Mouse (Mus musculus): ENCODE measurements at regions not wholly inside any gene's neighbourhood (a gene's known extent, or its start where the extent isn't known, plus 50 kb on each side); places are given as distances from the start of the nearest gene placed in this dataset.
A peak's percentile ranks its signal among the peaks of the same experiment; 100 is the strongest.
"Not testable (repeated sequence)": the region's sequence is repeated elsewhere in the genome, so short reads cannot be mapped to it uniquely, and the experiment has no call there.

DNA sequence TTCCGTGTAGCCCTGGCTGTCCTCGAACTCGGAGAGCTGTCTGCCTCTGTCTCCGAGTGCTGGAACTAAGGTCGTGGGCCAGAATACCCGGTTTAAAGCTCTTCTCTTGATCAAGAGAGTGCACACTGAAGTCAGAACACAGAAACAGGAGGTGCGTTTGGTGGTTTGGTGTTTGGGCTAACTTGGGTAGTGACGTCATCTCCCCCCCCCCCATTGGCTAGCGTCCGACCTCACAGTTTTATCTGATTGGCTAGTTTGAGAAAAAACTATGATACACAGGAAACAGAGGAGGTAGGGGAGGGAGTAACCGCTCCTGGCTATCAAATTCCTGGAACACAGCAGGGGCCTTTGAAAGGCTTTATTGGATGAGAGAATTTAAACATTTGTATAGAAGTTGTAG is 60.2 kb upstream of the Pim1 start:
- H3K27ac ChIP-seq (ENCODE audit: low read depth, low read length) = no peak overlapping the region
- ATAC-seq (ENCODE audit: low FRiP score, low TSS enrichment) = no peak
- no peaks in the 10 kb centered on the region for H3K9me3 ChIP-seq (ENCODE audit: control insufficient read depth, low read length)
- H3K4me3 ChIP-seq (ENCODE audit: low read length) = no peak overlapping the region
- H3K36me3 ChIP-seq (ENCODE audit: control insufficient read depth, insufficient read depth, low read length) = no peaks in the 10 kb centered on the region
- 84% methylated on average over 11 of the region's 11 CpGs for WGBS
- peaks cover 10% of the 10 kb centered on the region for H3K4me1 ChIP-seq (ENCODE audit: control insufficient read depth, insufficient read depth, low read length)
- no peak overlapping the region for H3K9ac ChIP-seq (ENCODE audit: low read depth, low read length)
- H3K27me3 ChIP-seq (ENCODE audit: control insufficient read depth, insufficient read depth, low read length) = no peaks in the 10 kb centered on the region
- no peak overlapping the region for H3K4me2 ChIP-seq (replicated peaks; ENCODE audit: low read depth, low read length)

DNA sequence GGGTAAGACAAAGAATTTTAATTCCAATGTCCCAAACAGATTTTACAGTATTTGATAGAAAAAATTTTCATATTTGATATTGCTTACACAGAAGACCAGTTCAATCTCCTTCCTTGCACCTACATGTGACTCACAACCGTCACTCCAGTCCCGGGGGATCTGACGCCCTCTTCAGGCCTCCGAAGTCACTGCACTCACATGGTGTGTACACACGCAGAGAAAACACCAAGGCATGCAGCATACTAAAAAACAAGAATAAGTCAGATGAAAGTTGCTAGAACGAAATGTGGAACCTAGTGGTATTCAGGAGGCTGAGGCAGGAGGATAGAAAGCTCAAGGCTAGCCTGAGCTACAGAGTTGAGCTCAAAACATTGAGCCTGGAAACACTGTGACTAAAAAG is 59.7 kb upstream of the Pim1 start:
- 95% methylated on average over 6 of the region's 6 CpGs for WGBS
- no peak overlapping the region for H3K27ac ChIP-seq (ENCODE audit: low read depth, low read length)

DNA sequence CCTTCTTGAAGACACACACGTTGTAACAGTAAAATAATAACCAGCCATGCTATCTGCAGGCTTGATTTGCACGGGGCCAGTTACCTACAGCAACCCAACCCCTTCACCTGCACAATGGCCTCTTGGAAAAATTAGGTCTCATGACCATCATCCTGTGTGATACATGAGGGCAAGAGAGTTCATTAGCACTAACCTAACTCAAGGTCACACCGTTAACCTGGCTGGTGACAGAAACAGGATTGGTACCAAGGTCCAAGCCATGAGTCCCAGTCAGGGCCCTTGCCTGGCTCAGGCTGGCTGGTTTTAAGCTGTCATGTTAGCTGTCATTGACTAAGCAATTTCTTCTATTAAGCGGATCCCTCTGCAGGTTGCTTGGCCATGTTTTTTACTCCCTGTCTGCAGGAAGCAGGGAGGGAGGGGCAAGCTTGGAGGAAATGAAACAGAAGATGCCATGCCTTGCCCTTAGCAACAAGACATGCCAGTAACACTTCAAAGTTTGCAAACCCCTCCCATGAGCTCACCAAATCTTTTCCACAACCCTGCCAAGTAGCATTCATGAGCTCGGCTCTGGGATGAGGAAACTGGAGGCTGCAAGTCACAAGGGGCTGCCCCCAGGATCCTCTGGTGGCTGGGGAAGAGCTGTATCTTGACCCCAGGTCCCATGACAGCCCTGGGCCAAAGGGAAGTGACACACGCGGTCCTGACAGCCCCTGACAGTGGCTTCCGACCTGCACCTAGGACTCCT is 58.8 kb upstream of the Pim1 start:
- Histone ChIP-seq H3K27ac (ENCODE audit: low read depth, low read length) (no peak overlapping the region), H3K36me3 (ENCODE audit: control insufficient read depth, insufficient read depth, low read length) (no peaks in the 10 kb centered on the region), H3K4me1 (ENCODE audit: control insufficient read depth, insufficient read depth, low read length) (peaks cover 10% of the 10 kb centered on the region), H3K9me3 (ENCODE audit: control insufficient read depth, low read length) (no peaks in the 10 kb centered on the region), H3K4me3 (ENCODE audit: low read length) (no peak overlapping the region), H3K27me3 (ENCODE audit: control insufficient read depth, insufficient read depth, low read length) (no peaks in the 10 kb centered on the region), H3K9ac (ENCODE audit: low read depth, low read length) (no peak overlapping the region), H3K4me2 (replicated peaks; ENCODE audit: low read depth, low read length) (no peak overlapping the region)
- WGBS = 68% methylated on average over 8 of the region's 8 CpGs
- no peak for ATAC-seq (ENCODE audit: low FRiP score, low TSS enrichment)

More for the DNA sequence above, 59.7 kb upstream of the Pim1 start:
- Histone ChIP-seq H3K9me3 (ENCODE audit: control insufficient read depth, low read length) (no peaks in the 10 kb centered on the region), H3K4me3 (ENCODE audit: low read length) (no peak overlapping the region), H3K4me1 (ENCODE audit: control insufficient read depth, insufficient read depth, low read length) (peaks cover 10% of the 10 kb centered on the region), H3K27me3 (ENCODE audit: control insufficient read depth, insufficient read depth, low read length) (no peaks in the 10 kb centered on the region), H3K36me3 (ENCODE audit: control insufficient read depth, insufficient read depth, low read length) (no peaks in the 10 kb centered on the region), H3K9ac (ENCODE audit: low read depth, low read length) (no peak overlapping the region), H3K4me2 (replicated peaks; ENCODE audit: low read depth, low read length) (no peak overlapping the region)
- ATAC-seq (ENCODE audit: low FRiP score, low TSS enrichment) = no peak

DNA sequence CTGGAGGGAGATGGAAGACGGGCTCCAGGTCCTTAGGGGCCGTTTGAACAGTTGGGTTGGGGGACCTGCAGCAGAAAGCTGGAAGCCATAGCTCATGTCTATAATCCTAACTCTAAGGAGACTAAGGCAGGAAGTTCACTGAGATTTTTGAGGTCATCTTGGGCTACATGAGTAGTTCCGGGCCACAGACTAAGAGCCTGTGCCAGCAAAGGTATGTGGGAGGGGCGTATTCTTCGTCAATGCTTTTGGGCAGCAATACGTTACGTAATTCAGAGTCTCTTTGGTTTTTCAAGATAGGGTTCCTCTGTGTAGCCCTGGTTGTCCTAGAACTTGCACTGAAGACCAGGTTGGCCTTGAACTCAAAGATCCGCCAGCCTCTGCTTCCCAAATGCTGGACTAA is 57.9 kb upstream of the Pim1 start:
- no peak for ATAC-seq (ENCODE audit: low FRiP score, low TSS enrichment)
- 87% methylated on average over 8 of the region's 8 CpGs for WGBS
- Histone ChIP-seq H3K9ac (ENCODE audit: low read depth, low read length) (no peak overlapping the region), H3K9me3 (ENCODE audit: control insufficient read depth, low read length) (no peaks in the 10 kb centered on the region), H3K4me2 (replicated peaks; ENCODE audit: low read depth, low read length) (no peak overlapping the region), H3K27me3 (ENCODE audit: control insufficient read depth, insufficient read depth, low read length) (no peaks in the 10 kb centered on the region), H3K36me3 (ENCODE audit: control insufficient read depth, insufficient read depth, low read length) (no peaks in the 10 kb centered on the region), H3K27ac (ENCODE audit: low read depth, low read length) (no peak overlapping the region), H3K4me3 (ENCODE audit: low read length) (no peak overlapping the region), H3K4me1 (ENCODE audit: control insufficient read depth, insufficient read depth, low read length) (peaks cover 8% of the 10 kb centered on the region)

DNA sequence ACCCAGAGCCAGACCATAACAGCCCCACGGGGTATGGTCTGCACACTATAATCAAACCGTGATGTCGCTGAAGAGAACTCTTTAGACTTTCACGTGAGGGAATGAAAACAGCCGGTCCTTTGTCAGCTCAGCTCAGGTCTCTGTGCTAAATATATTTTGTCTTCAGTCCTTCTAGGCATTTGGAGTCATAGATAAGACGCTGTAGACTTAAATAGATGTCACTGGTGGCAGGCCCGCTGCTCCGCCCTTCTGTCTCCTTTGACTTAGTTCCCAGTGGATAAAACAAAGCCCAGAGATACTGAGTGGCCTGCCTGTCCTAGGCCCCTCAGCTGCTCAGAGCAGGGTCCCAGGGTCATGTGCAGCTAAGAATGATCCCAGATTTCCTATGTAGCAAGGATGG is 57.2 kb upstream of the Pim1 start:
- Histone ChIP-seq H3K27ac (ENCODE audit: low read depth, low read length) (no peak overlapping the region), H3K27me3 (ENCODE audit: control insufficient read depth, insufficient read depth, low read length) (no peaks in the 10 kb centered on the region), H3K4me3 (ENCODE audit: low read length) (no peak overlapping the region), H3K36me3 (ENCODE audit: control insufficient read depth, insufficient read depth, low read length) (no peaks in the 10 kb centered on the region), H3K9me3 (ENCODE audit: control insufficient read depth, low read length) (no peaks in the 10 kb centered on the region), H3K9ac (ENCODE audit: low read depth, low read length) (no peak overlapping the region), H3K4me2 (replicated peaks; ENCODE audit: low read depth, low read length) (no peak overlapping the region), H3K4me1 (ENCODE audit: control insufficient read depth, insufficient read depth, low read length) (peaks cover 4% of the 10 kb centered on the region)
- 80% methylated on average over 8 of the region's 8 CpGs for WGBS
- ATAC-seq (ENCODE audit: low FRiP score, low TSS enrichment) = no peak

DNA sequence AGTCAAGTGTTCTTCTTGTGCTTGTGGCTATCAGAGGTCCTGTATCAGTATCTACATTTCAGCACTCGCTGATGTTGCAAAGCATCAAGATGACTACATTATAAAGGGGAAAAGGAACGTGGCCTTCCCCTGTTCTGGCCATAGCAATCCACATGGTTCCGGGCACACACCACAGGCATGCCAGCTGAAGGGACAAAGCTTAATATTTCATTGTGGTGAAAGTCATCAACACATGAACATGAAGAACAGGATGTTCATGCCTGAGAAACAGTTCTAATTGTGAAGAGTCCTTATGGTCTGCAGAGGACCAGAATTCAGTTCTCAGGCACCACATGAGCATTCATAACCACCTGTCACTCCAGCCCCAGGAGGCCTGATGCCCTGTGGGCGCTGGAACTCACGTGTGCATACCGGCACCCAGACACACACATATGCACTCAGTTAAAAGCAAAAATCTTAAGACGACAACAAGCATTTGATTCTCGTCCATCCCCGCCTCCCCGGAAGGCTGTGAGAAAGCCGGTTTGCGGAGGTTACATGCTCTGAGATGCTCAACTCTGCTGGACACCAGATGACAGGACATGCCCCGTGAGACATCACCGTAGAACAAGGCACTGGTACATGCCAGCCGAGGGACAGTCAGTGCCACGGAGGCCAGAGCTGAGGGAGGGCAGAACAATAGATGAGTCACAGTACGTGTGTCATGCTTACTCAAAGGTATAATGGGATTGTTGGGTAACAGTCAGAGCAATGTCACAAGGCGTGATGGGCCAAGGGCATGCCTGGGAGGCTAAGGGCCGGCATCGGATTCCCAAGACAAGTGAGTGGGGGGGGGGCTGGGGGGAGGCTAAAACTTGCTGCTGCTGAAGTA is 56.2 kb upstream of the Pim1 start:
- Histone ChIP-seq H3K36me3 (ENCODE audit: control insufficient read depth, insufficient read depth, low read length) (no peaks in the 10 kb centered on the region), H3K9me3 (ENCODE audit: control insufficient read depth, low read length) (no peaks in the 10 kb centered on the region), H3K4me3 (ENCODE audit: low read length) (no peak overlapping the region), H3K9ac (ENCODE audit: low read depth, low read length) (no peak overlapping the region), H3K27me3 (ENCODE audit: control insufficient read depth, insufficient read depth, low read length) (no peaks in the 10 kb centered on the region), H3K4me1 (ENCODE audit: control insufficient read depth, insufficient read depth, low read length) (peaks cover 12% of the 10 kb centered on the region), H3K27ac (ENCODE audit: low read depth, low read length) (no peak overlapping the region), H3K4me2 (replicated peaks; ENCODE audit: low read depth, low read length) (no peak overlapping the region)
- ATAC-seq (ENCODE audit: low FRiP score, low TSS enrichment) = no peak
- WGBS = 86% methylated on average over 20 of the region's 20 CpGs

DNA sequence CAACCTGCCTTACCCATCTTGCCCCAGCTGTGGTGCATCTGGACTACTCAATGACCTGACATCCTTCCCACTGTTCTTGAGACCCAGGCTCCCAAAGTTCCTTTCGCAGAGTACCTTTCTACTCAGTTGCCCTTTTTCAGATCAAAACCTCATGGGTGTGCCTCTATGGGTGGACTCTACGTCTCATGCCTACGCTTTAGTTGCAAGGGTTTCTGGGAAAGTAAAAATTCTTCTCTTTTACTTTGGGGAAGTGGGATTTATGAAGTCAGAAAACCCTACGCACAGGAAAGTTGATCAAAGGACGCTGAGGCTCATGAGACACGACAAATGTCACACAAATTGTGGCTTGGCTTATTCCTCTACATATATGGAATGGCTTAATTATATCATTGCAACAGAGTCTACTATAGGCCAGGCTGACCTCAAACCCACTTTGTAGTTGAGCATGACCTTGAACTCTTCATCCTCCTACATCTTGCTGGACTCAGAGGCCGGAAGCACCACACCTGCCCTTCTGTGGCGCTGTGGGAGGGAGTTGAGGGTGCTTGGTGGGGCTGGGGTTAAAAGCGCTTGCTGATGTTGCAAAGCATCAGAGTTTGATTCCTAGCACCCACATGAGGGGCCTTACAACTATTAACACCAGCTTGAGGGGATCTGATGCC is 55.1 kb upstream of the Pim1 start:
- Histone ChIP-seq H3K36me3 (ENCODE audit: control insufficient read depth, insufficient read depth, low read length) (no peaks in the 10 kb centered on the region), H3K9me3 (ENCODE audit: control insufficient read depth, low read length) (no peaks in the 10 kb centered on the region), H3K4me2 (replicated peaks; ENCODE audit: low read depth, low read length) (no peak overlapping the region), H3K9ac (ENCODE audit: low read depth, low read length) (no peak overlapping the region), H3K27ac (ENCODE audit: low read depth, low read length) (no peak overlapping the region), H3K27me3 (ENCODE audit: control insufficient read depth, insufficient read depth, low read length) (no peaks in the 10 kb centered on the region), H3K4me3 (ENCODE audit: low read length) (no peak overlapping the region), H3K4me1 (ENCODE audit: control insufficient read depth, insufficient read depth, low read length) (peaks cover 19% of the 10 kb centered on the region)
- ATAC-seq (ENCODE audit: low FRiP score, low TSS enrichment) = no peak
- 93% methylated on average over 9 of the region's 9 CpGs for WGBS

DNA sequence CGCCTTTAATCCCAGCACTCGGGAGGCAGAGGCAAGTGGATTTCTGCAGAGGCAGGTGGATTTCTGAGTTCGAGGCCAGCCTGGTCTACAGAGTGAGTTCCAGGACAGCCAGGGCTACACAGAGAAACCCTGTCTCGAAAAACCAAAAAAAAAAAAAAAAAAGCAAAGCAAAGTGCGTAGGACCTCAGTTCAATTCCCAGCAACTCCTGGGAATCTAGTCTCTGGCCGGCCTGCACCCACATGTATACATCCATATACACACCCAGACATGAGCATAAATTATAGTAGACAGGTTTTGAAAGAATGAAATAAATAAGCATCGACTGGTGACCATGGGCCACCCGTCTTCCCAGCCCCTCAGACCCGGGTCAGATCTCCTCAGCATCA is 54.1 kb upstream of the Pim1 start:
- not testable (repeated sequence) for H3K27me3 ChIP-seq (ENCODE audit: control insufficient read depth, insufficient read depth, low read length); H3K9me3 ChIP-seq (ENCODE audit: control insufficient read depth, low read length); H3K36me3 ChIP-seq (ENCODE audit: control insufficient read depth, insufficient read depth, low read length)
- WGBS = 68% methylated on average over 8 of the region's 9 CpGs
- 0 out of 2 replicates have a peak, but pooled peaks have one; percentile 12 for ATAC-seq (ENCODE audit: low FRiP score, low TSS enrichment)
- H3K27ac ChIP-seq (ENCODE audit: low read depth, low read length) = peak overlapping the region; percentile 73
- H3K4me1 ChIP-seq (ENCODE audit: control insufficient read depth, insufficient read depth, low read length) = peaks cover 23% of the 10 kb centered on the region
- peak overlapping the region; percentile 40; the same call in 1 of the 2 replicates for H3K9ac ChIP-seq (ENCODE audit: low read depth, low read length)
- peak overlapping the region; percentile 26 for H3K4me3 ChIP-seq (ENCODE audit: low read length)
- peak overlapping the region; percentile 43 for H3K4me2 ChIP-seq (replicated peaks; ENCODE audit: low read depth, low read length)

Measured in kidney, embryonic 14.5 days (tissue).